In genomic region chr8:13240691-13241090, GRCm38 (mm10) we compare ENCODE assay signal across 19 mouse cellular contexts. TPM values are rescaled to one million over a fixed set of nuclear protein-coding genes. Genes with fewer than 3 reads are reported as not detected.
A peak's percentile ranks its signal among the peaks of the same experiment; 100 is the strongest.
DNase-seq lines count a peak whose midpoint lies in the region; ATAC-seq and TF ChIP-seq lines count a peak whose summit lies in the region.
"Had no signal": no experiment of that assay in that cellular context is flagged by ENCODE, and none has a peak within 500 bp of the region (broad histone marks: within the 10 kb centered on the region; RNA-seq: fewer than 3 reads in every experiment).

No protein-coding gene starts in this region.

- H3K9me3 ChIP-seq in heart, embryonic 11.5 days (replicated peaks; ENCODE audit: control insufficient read depth, low read length) = no peaks in the 10 kb centered on the region
- no peaks in the 10 kb centered on the region for H3K9me3 ChIP-seq in heart, embryonic 15.5 days (replicated peaks)
- no peaks in the 10 kb centered on the region for H3K9me3 ChIP-seq in forebrain, embryonic 16.5 days (ENCODE audit: control insufficient read depth, low read length)
- H3K9me3 ChIP-seq: embryonic facial prominence, embryonic 15.5 days; forebrain, embryonic 13.5 days; limb, embryonic 13.5 days; lung, embryonic 15.5 days; midbrain, embryonic 12.5 days had no signal

- 0 out of 2 replicates have a peak, but pooled peaks have one; percentile 17 for TF ChIP-seq POLR2A in bone marrow, adult 2 months (IDR thresholded peaks at IDR 0.05; ENCODE audit: borderline replicate concordance, control insufficient read depth, low read depth, low read length)
- no peak for TF ChIP-seq POLR2A in lung, adult 2 months (IDR thresholded peaks at IDR 0.05; ENCODE audit: borderline replicate concordance, extremely low read depth, low read depth, low read length)

- H3K27me3 ChIP-seq in heart, embryonic 11.5 days (ENCODE audit: control insufficient read depth, insufficient read depth, low read length) = no peaks in the 10 kb centered on the region
- H3K27me3 ChIP-seq in heart, embryonic 15.5 days = no peaks in the 10 kb centered on the region
- H3K27me3 ChIP-seq in forebrain, embryonic 16.5 days (replicated peaks; ENCODE audit: control insufficient read depth, insufficient read depth, low read length) = no peaks in the 10 kb centered on the region
- H3K27me3 ChIP-seq: embryonic facial prominence, embryonic 15.5 days; forebrain, embryonic 13.5 days; limb, embryonic 13.5 days; midbrain, embryonic 12.5 days had no signal

- no peak overlapping the region for H3K4me2 ChIP-seq in heart, embryonic 11.5 days
- H3K4me2 ChIP-seq in heart, embryonic 15.5 days = no peak overlapping the region
- H3K4me2 ChIP-seq in forebrain, embryonic 16.5 days (ENCODE audit: low read length) = no peak overlapping the region
- H3K4me2 ChIP-seq: embryonic facial prominence, embryonic 15.5 days; forebrain, embryonic 13.5 days; hindbrain, embryonic 14.5 days; limb, embryonic 13.5 days; lung, embryonic 15.5 days; midbrain, embryonic 12.5 days had no signal

- WGBS in heart, embryonic 11.5 days (ENCODE audit: insufficient replicate concordance) = 83% methylated on average over 7 of the region's 7 CpGs
- WGBS in bone marrow, adult 2 months = 72% methylated on average over 7 of the region's 7 CpGs
- 60% methylated on average over 7 of the region's 7 CpGs for WGBS in heart, embryonic 15.5 days
- WGBS in lung, adult 2 months = 42% methylated on average over 7 of the region's 7 CpGs
- 81% methylated on average over 7 of the region's 7 CpGs for WGBS in forebrain, embryonic 16.5 days

- no peak for ATAC-seq in heart, embryonic 11.5 days (replicated peaks; ENCODE audit: insufficient number of reproducible peaks, low FRiP score, low TSS enrichment)
- no peak for ATAC-seq in heart, embryonic 15.5 days (replicated peaks; ENCODE audit: insufficient number of reproducible peaks, insufficient read depth, low FRiP score, low read depth)
- no peak for ATAC-seq in monocyte, adult 5-6 weeks (replicated peaks; ENCODE audit: insufficient number of reproducible peaks, low FRiP score, low TSS enrichment, poor library complexity, severe bottlenecking)
- ATAC-seq in forebrain, embryonic 16.5 days = no peak
- ATAC-seq: forebrain, embryonic 13.5 days had no signal

- peaks cover 10% of the 10 kb centered on the region; the same call in 1 of the 2 replicates for H3K36me3 ChIP-seq in heart, embryonic 11.5 days (ENCODE audit: control insufficient read depth, insufficient read depth, low read length)
- peaks cover 34% of the 10 kb centered on the region; the same call in 1 of the 2 replicates for H3K36me3 ChIP-seq in heart, embryonic 15.5 days
- no peaks in the 10 kb centered on the region for H3K36me3 ChIP-seq in forebrain, embryonic 16.5 days (ENCODE audit: control insufficient read depth, insufficient read depth)
- H3K36me3 ChIP-seq: embryonic facial prominence, embryonic 15.5 days; limb, embryonic 13.5 days; lung, embryonic 15.5 days; midbrain, embryonic 12.5 days had no signal

- no peak overlapping the region for H3K27ac ChIP-seq in heart, embryonic 11.5 days (ENCODE audit: low read depth, low read length)
- no peak overlapping the region for H3K27ac ChIP-seq in bone marrow, adult 2 months (ENCODE audit: control insufficient read depth, insufficient read depth, low read depth, low read length, poor library complexity)
- H3K27ac ChIP-seq in heart, embryonic 15.5 days = peak overlapping the region; percentile 46
- no peak overlapping the region for H3K27ac ChIP-seq in forebrain, embryonic 16.5 days (ENCODE audit: low read length)
- H3K27ac ChIP-seq: embryonic facial prominence, embryonic 15.5 days; forebrain, embryonic 13.5 days; hindbrain, embryonic 14.5 days; limb, embryonic 13.5 days; lung, embryonic 15.5 days; midbrain, embryonic 12.5 days had no signal

- no peak overlapping the region for H3K4me3 ChIP-seq in heart, embryonic 11.5 days (ENCODE audit: low read depth, low read length)
- H3K4me3 ChIP-seq in bone marrow, adult 2 months (replicated peaks; ENCODE audit: control insufficient read depth, low read depth, low read length) = no peak overlapping the region
- H3K4me3 ChIP-seq in heart, embryonic 15.5 days = no peak overlapping the region
- no peak overlapping the region for H3K4me3 ChIP-seq in lung, adult 2 months (replicated peaks; ENCODE audit: extremely low read depth, low read depth, low read length)
- no peak overlapping the region for H3K4me3 ChIP-seq in forebrain, embryonic 16.5 days (replicated peaks; ENCODE audit: low read length)
- H3K4me3 ChIP-seq: embryonic facial prominence, embryonic 15.5 days; forebrain, embryonic 13.5 days; limb, embryonic 13.5 days; lung, embryonic 15.5 days; midbrain, embryonic 12.5 days had no signal

- no peak for TF ChIP-seq CTCF in bone marrow, adult 2 months (IDR thresholded peaks at IDR 0.05; ENCODE audit: control insufficient read depth, insufficient read depth, low read length)
- TF ChIP-seq CTCF in lung, adult 2 months (IDR thresholded peaks at IDR 0.05; ENCODE audit: insufficient read depth, low read length) = no peak

- H3K4me1 ChIP-seq in heart, embryonic 11.5 days (ENCODE audit: control insufficient read depth, insufficient read depth, low read length) = peaks cover 26% of the 10 kb centered on the region
- H3K4me1 ChIP-seq in bone marrow, adult 2 months (ENCODE audit: control insufficient read depth, insufficient read depth, low read length) = peaks cover 2% of the 10 kb centered on the region
- H3K4me1 ChIP-seq in heart, embryonic 15.5 days (replicated peaks) = peaks cover 44% of the 10 kb centered on the region
- no peaks in the 10 kb centered on the region for H3K4me1 ChIP-seq in lung, adult 2 months (ENCODE audit: control insufficient read depth, insufficient read depth, low read length)
- no peaks in the 10 kb centered on the region for H3K4me1 ChIP-seq in forebrain, embryonic 16.5 days (replicated peaks; ENCODE audit: control insufficient read depth, insufficient read depth, low read length)
- H3K4me1 ChIP-seq: embryonic facial prominence, embryonic 15.5 days; forebrain, embryonic 13.5 days; limb, embryonic 13.5 days; lung, embryonic 15.5 days; midbrain, embryonic 12.5 days had no signal

- peak; percentile 74 to 76 for DNase-seq in heart, adult 18-20 months
- DNase-seq in lung, adult 2 months = peak; percentile 49
- DNase-seq in frontal cortex, postnatal 14 days (ENCODE audit: low spot score in 2 of 2) = no peak
- DNase-seq: cerebellum, adult 18-20 months; gastrocnemius, postnatal 10 days; right cerebral cortex, postnatal 14 days had no signal

- H3K9ac ChIP-seq in heart, embryonic 11.5 days (ENCODE audit: low read depth, low read length) = no peak overlapping the region
- no peak overlapping the region for H3K9ac ChIP-seq in heart, embryonic 15.5 days
- H3K9ac ChIP-seq in forebrain, embryonic 16.5 days (replicated peaks; ENCODE audit: low read depth, low read length) = no peak overlapping the region
- H3K9ac ChIP-seq: embryonic facial prominence, embryonic 15.5 days; forebrain, embryonic 13.5 days; hindbrain, embryonic 14.5 days; limb, embryonic 13.5 days; lung, embryonic 15.5 days; midbrain, embryonic 12.5 days had no signal

RNA-seq across cellular contexts. Expression of gene Adprhl1, which starts 13.3 kb away (rescaled TPM):
- total RNA-seq in heart, adult 18-20 months (2021) = 100 to 1,000 TPM; 577 to 637 TPM
- polyA plus RNA-seq in heart, embryonic 11.5 days (2014; fragmentation: Nextera tagmentation; extraction: Ambion mirVana) = 132 and 142 TPM in 2 replicates
- polyA plus RNA-seq in bone marrow, adult 2 months (2011; ENCODE audit: insufficient read depth, insufficient read length, low replicate concordance, missing spikeins) = 0.99 TPM in 1 of 2 replicates, not detected in the other
- 188 and 216 TPM in 2 replicates for polyA plus RNA-seq in heart, embryonic 15.5 days (2015; fragmentation: Nextera tagmentation; extraction: Ambion mirVana)
- polyA plus RNA-seq in lung, adult 2 months (2012; rRNA removed) = 0.91 and 2.2 TPM in 2 replicates
- total RNA-seq in monocyte, adult 5-6 weeks (2017) = not detected in 3 replicates
- not detected in 2 replicates for polyA plus RNA-seq in forebrain, embryonic 16.5 days (2015; fragmentation: Nextera tagmentation; extraction: Ambion mirVana)
- polyA plus RNA-seq: forebrain, embryonic 13.5 days; hindbrain, embryonic 14.5 days; large intestine, adult 2 months; testis, adult 2 months had no signal

RNA-seq across cellular contexts. Expression of gene Grtp1, which starts 40.3 kb away (rescaled TPM):
- total RNA-seq in heart, adult 18-20 months (2021) = 1 to 10 TPM; 4.9 to 5.1 TPM
- 28.2 and 30.6 TPM in 2 replicates for polyA plus RNA-seq in heart, embryonic 11.5 days (2014; fragmentation: Nextera tagmentation; extraction: Ambion mirVana)
- 6.8 and 20.6 TPM in 2 replicates for polyA plus RNA-seq in bone marrow, adult 2 months (2011; ENCODE audit: insufficient read depth, insufficient read length, low replicate concordance, missing spikeins)
- 12.5 and 13.6 TPM in 2 replicates for polyA plus RNA-seq in heart, embryonic 15.5 days (2015; fragmentation: Nextera tagmentation; extraction: Ambion mirVana)
- 19.0 and 21.4 TPM in 2 replicates for polyA plus RNA-seq in lung, adult 2 months (2012; rRNA removed)
- total RNA-seq in monocyte, adult 5-6 weeks (2017) = 0.57 to 0.85 TPM in 2 of 3 replicates, not detected in the other
- 19.7 and 21.1 TPM in 2 replicates for polyA plus RNA-seq in forebrain, embryonic 16.5 days (2015; fragmentation: Nextera tagmentation; extraction: Ambion mirVana)

RNA-seq across cellular contexts. Expression of gene Dcun1d2, which starts 47.2 kb away (rescaled TPM):
- total RNA-seq in heart, adult 18-20 months (2021) = 10 to 100 TPM; 64.4 to 68.7 TPM
- polyA plus RNA-seq in heart, embryonic 11.5 days (2014; fragmentation: Nextera tagmentation; extraction: Ambion mirVana) = 27.0 and 27.2 TPM in 2 replicates
- polyA plus RNA-seq in bone marrow, adult 2 months (2011; ENCODE audit: insufficient read depth, insufficient read length, low replicate concordance, missing spikeins) = 5.7 and 7.4 TPM in 2 replicates
- 24.5 and 28.3 TPM in 2 replicates for polyA plus RNA-seq in heart, embryonic 15.5 days (2015; fragmentation: Nextera tagmentation; extraction: Ambion mirVana)
- 19.7 and 23.3 TPM in 2 replicates for polyA plus RNA-seq in lung, adult 2 months (2012; rRNA removed)
- 13.0 to 26.2 TPM (median 21.2 TPM) in 3 replicates for total RNA-seq in monocyte, adult 5-6 weeks (2017)
- 40.8 TPM in 2 replicates for polyA plus RNA-seq in forebrain, embryonic 16.5 days (2015; fragmentation: Nextera tagmentation; extraction: Ambion mirVana)

RNA-seq across cellular contexts. Expression of gene Tmco3, which starts 47.3 kb away (rescaled TPM):
- 10 to 100 TPM; 27.4 to 28.2 TPM for total RNA-seq in heart, adult 18-20 months (2021)
- polyA plus RNA-seq in heart, embryonic 11.5 days (2014; fragmentation: Nextera tagmentation; extraction: Ambion mirVana) = 34.4 and 39.3 TPM in 2 replicates
- 7.4 and 7.9 TPM in 2 replicates for polyA plus RNA-seq in bone marrow, adult 2 months (2011; ENCODE audit: insufficient read depth, insufficient read length, low replicate concordance, missing spikeins)
- 26.1 and 33.6 TPM in 2 replicates for polyA plus RNA-seq in heart, embryonic 15.5 days (2015; fragmentation: Nextera tagmentation; extraction: Ambion mirVana)
- 35.4 and 39.4 TPM in 2 replicates for polyA plus RNA-seq in lung, adult 2 months (2012; rRNA removed)
- 9.7 to 19.3 TPM (median 12.1 TPM) in 3 replicates for total RNA-seq in monocyte, adult 5-6 weeks (2017)
- polyA plus RNA-seq in forebrain, embryonic 16.5 days (2015; fragmentation: Nextera tagmentation; extraction: Ambion mirVana) = 49.1 and 53.2 TPM in 2 replicates

Comparison
In these comparisons a context has a peak if more than half of its experiments do, and no peak if none do; other contexts are left out.
1. DNase-seq: peak in heart, adult 18-20 months (2 of 2) and lung, adult 2 months (single experiment); none in frontal cortex, postnatal 14 days (0 of 2).
2. RNA of gene Adprhl1, which starts 13.3 kb away (polyA plus RNA-seq): 188 to 216 TPM in heart, embryonic 15.5 days and 132 to 142 TPM in heart, embryonic 11.5 days; 0.91 to 2.2 TPM in lung, adult 2 months, 0.99 TPM in bone marrow, adult 2 months and not detected in forebrain, embryonic 16.5 days; every median in the first group is over 10 times any median in the second.